Mouse (Mus musculus): Measurements from ENCODE around the gene Socs2.

- TF ChIP-seq CTCF (IDR thresholded peaks at IDR 0.05; ENCODE audit: low read depth, low read length) (no peak), POLR2A (IDR thresholded peaks at IDR 0.05; ENCODE audit: extremely low read depth, insufficient read depth, low read length) (no peak)
These were observed 60.3 kb downstream of the Socs2 start for GRCm38 (mm10) chr10:95356711-95357110.
